Mouse (Mus musculus): ENCODE data around the gene Slc9a8.
"Not testable (repeated sequence)": the region's sequence is repeated elsewhere in the genome, so short reads cannot be mapped to it uniquely, and the experiment has no call there.

Slc9a8 gene

GRCm38 (mm10) chr2:167421330-167422149 is at the start of gene Slc9a8:
Slc9a8 (plus strand) TSS chr2:167421712.
- peak; percentile 95 for DNase-seq

- DNase-seq, result peak; percentile 60
These were observed 48.2 kb upstream of the Slc9a8 start for GRCm38 (mm10) chr2:167373266-167373665.

GRCm38 (mm10) chr2:167374191-167374805 is 47.2 kb upstream of the Slc9a8 start:
- DNase-seq, result peak; percentile 37

- DNase-seq, result no peak
These were observed 46.4 kb upstream of the Slc9a8 start for GRCm38 (mm10) chr2:167375135-167375534.

GRCm38 (mm10) chr2:167375688-167376087 is 45.8 kb upstream of the Slc9a8 start:
- no peak for DNase-seq

- DNase-seq, result peak; percentile 17
These were observed 45.4 kb upstream of the Slc9a8 start for GRCm38 (mm10) chr2:167376160-167376564.

- DNase-seq, result no peak
These were observed 43.8 kb upstream of the Slc9a8 start for GRCm38 (mm10) chr2:167377697-167378096.

- DNase-seq, result no peak
These were observed 42.5 kb upstream of the Slc9a8 start for GRCm38 (mm10) chr2:167378972-167379371.

- DNase-seq, result no peak
These were observed 40.8 kb upstream of the Slc9a8 start for GRCm38 (mm10) chr2:167380615-167381285.

- DNase-seq, result no peak
These were observed 39.9 kb upstream of the Slc9a8 start for GRCm38 (mm10) chr2:167381596-167381995.

GRCm38 (mm10) chr2:167382389-167382788 is 39.1 kb upstream of the Slc9a8 start:
- DNase-seq, result no peak

GRCm38 (mm10) chr2:167383666-167384083 is 37.8 kb upstream of the Slc9a8 start:
- no peak for DNase-seq

- DNase-seq, result no peak
These were observed 35.1 kb upstream of the Slc9a8 start for GRCm38 (mm10) chr2:167386456-167386855.

GRCm38 (mm10) chr2:167386998-167387397 is 34.5 kb upstream of the Slc9a8 start:
- no peak for DNase-seq

GRCm38 (mm10) chr2:167394426-167394825 is 27.1 kb upstream of the Slc9a8 start:
- no peak for DNase-seq

GRCm38 (mm10) chr2:167396420-167396819 is 25.1 kb upstream of the Slc9a8 start:
- DNase-seq, result not testable (repeated sequence)

- no peak for DNase-seq
These were observed 22.5 kb upstream of the Slc9a8 start for GRCm38 (mm10) chr2:167399012-167399411.

GRCm38 (mm10) chr2:167399646-167400045 is 21.9 kb upstream of the Slc9a8 start:
- no peak for DNase-seq

- DNase-seq, result no peak
These were observed 18.4 kb upstream of the Slc9a8 start for GRCm38 (mm10) chr2:167403085-167403484.

- DNase-seq, result no peak
These were observed 16.2 kb upstream of the Slc9a8 start for GRCm38 (mm10) chr2:167405101-167405880.

- DNase-seq, result no peak
These were observed 14.1 kb upstream of the Slc9a8 start for GRCm38 (mm10) chr2:167407296-167407929.

GRCm38 (mm10) chr2:167414461-167414860 is 7.1 kb upstream of the Slc9a8 start:
- no peak for DNase-seq
